Mouse (Mus musculus): ENCODE measurements around the gene Zfp446.
"Not testable (repeated sequence)": the region's sequence is repeated elsewhere in the genome, so short reads cannot be mapped to it uniquely, and the experiment has no call there.

Gene Zfp446

DNA sequence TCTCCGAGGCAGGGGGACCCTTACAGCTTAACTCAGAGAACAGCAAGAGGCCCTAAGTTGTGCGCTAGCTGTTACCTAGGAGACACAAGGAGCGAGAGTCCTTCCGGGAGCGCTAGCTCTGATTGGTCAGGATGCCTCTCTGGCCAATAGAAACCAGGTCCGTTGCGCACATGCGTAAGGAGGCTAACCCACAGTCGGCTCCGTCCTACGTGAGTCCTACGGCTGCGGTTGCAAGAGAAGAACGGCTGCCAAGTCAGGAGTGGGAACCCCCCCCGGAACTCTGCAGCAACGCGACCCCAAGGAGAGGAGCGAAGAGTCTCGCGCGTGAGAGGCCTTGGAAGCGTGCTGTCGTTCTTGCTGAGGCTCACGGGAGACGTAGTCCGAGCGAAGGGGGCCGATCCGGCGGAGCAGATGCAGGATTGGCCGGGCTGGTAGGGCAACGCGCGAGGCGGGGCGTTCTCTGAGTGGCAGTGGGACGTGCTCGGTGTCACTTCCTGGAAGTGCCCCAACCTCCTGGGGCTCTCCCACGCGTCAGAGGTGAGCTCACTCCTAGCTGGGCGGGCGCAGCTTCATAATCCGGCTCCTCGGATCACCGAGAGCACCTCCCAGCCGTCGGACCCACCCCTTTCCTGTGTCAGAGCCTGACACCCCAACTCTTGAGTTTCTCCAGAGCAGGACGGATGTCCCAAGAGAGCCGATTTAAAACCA, at the start of gene Zfp446:
Gene Zfp446 (plus strand): TSS at position 167 of the 708 bp plus-strand sequence.
- DNase-seq (ENCODE audit: low read depth, low spot score) = peak; percentile 99

DNA sequence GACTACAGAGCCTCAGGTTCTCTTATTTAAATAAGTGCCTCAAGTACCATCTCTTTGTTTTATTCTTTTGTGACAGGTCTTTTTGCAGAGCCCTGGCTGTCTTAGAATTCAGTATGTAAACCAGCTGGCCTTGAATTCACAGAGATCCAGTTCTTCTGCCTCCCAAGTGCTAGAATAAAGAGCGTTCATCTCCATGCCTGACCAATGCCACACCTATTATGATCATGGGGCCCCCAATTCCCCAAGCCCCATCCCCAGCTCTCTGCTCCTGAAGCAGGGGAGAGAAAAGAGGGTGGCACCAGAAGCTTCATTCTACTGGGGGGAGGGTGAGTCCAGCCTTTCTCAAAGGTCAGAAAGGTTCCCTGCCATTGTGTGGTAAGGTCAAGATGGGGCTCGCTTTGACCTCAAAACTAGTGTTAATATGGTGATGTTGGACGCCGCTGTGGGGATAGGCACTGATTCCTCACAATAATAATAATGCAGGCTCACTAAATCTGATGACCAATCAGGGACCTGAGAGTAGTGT, 44.0 kb upstream of the Zfp446 start:
- no peak for DNase-seq (ENCODE audit: low read depth, low spot score)

DNA sequence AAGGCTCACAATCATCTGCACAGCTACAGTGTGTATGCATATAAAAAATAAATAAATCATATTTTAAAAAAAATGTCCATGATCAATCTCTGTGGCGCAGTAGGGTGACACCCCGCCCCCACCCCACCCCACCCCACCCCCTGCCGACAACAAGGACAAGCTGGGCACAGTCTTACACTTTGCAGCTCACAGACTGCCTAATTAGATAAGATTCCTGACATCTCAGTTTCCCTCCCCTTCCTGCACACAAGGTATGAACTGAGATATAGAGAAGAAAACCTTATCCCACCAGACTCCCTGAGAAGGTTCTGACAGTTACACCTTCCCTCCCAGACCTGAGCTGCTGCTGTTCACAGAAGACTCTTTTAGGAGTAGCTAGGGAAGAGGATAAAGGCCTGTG, 42.8 kb upstream of the Zfp446 start:
- DNase-seq (ENCODE audit: low read depth, low spot score) = no peak

DNA sequence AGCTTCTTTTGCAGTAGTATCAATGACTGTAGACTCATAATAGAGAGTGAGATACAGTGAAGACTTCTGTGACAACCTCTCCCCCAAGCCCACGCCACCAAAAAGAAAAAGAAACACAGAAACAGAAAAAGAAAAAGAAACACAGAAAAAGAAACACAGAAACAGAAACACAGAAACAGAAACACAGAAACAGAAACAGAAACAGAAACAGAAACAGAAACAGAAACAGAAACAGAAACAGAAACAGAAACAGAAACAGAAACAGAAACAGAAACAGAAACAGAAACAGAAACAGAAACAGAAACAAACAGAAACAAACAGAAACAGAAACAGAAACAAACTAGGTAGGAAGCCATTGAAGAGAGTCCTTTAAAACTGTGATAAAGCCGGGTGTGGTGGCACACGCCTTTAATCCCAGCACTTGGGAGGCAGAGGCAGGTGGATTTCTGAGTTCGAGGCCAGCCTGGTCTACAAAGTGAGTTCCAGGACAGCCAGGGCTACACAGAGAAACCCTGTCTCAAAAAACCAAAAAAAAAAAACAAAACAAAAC, 40.3 kb upstream of the Zfp446 start:
- not testable (repeated sequence) for DNase-seq (ENCODE audit: low read depth, low spot score)

DNA sequence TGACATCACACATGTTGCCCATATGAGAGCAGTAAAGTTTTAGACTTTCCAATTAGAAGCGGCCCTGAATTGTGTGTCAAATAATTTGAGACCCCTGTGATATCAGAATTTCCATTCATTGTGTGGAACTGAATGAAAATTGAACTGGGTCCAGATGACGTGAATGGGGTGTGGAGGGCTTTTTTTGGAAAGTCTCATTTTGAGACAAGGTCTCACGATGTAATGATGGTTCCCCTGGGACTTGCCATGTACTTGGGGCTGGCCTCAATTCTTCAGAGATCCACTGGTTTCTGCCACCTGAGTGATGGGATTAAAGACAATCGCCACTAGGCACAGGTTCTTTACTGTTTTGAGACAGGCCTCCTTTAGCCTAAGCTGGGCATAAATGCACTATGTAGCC, 37.0 kb upstream of the Zfp446 start:
- DNase-seq (ENCODE audit: low read depth, low spot score) = no peak

DNA sequence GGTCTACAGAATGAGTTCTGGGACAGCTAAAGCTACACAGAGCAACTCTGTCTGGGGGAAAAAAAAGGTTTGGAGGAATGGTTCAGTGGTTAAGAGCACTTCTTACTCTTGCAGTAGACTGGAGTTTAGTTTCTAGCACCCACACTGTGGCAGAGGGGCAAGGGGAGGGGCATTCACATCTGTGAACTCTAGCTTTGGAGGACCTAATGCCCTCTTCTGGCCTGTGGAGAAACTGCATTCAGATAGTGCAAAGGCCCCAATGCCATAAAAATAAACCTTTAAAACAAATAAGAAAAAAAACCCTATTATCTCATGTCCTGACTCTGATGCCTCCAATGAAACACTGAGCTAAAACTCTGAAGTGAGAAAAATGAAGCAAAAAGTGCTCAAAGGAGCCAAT, 34.2 kb upstream of the Zfp446 start:
- peak; percentile 73 for DNase-seq (ENCODE audit: low read depth, low spot score)

DNA sequence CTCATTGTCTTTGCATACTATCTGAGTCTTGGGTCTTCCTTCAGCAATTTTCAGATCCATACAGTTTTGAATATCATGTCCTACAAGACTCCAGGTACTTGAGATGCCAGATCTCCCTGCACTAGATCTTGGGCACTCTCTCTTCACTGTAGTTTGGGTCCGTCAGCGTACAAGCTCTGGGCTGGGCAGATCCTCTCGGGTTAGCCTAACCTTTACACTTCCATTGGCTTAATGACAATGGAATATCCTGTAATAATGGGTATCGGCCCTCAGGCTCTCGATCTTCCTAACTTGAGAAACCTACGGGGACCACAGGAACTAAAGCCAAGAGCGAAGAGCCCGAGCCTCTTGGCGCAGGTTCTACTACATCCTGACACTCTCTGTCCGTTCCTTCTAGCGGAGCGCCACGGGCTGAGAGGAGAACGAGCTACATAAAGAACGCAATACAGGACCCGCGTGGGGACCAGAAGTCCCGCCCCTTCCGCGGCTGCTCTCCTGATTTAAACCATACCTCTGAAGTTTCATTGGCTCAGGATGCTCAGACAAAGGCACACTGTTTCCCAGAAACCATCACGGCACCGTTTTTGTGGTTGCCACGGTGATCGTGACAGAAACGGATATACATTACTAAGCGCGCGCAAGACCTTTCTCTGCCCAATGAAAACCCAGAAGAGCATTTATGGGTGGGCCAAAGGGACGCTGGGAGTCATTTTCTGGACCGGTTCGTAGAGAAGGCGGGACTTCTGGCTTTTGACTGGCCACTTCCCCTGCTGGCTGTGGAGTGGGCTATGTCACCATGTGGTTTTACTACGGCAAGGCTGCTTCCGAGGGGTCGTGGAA, 28.4 kb upstream of the Zfp446 start:
- DNase-seq (ENCODE audit: low read depth, low spot score) = peak; percentile 98

DNA sequence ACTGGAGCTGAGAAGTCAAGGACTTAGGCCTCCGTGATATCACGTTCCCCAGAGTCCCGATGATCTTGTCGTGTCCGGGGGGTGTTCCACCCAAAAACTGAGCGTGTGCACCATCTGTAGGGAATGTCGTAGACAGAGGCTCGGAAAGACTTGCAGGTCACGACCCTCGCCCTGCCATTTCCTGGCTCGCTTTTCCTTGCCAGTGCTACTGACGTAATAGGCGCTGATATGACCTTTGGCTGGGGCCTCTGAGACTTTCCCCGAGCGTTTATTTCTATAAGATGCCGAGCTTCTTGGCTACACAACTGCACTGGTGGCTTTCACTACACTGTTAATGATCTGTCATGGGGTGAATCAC, 27.8 kb upstream of the Zfp446 start:
- peak; percentile 78 for DNase-seq (ENCODE audit: low read depth, low spot score)

DNA sequence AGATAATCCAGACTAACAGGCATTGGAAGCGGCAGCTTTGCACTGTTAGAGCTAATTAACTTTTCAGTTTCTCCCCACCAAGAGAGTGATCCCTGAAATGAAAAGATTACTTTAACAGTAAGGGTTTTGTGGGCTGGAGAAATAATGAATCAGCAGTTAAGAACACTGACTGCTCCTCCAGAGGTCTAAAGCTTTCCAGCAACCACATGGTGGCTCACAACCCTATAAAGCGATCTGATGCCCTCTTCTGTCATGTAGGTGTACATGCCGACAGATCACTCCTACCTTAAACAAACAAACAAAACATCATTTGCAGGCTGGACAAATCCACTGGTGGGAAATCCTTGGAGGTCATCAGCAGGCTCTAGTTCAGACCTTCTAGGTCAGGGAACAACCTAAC, 22.8 kb upstream of the Zfp446 start:
- DNase-seq (ENCODE audit: low read depth, low spot score) = peak; percentile 27

DNA sequence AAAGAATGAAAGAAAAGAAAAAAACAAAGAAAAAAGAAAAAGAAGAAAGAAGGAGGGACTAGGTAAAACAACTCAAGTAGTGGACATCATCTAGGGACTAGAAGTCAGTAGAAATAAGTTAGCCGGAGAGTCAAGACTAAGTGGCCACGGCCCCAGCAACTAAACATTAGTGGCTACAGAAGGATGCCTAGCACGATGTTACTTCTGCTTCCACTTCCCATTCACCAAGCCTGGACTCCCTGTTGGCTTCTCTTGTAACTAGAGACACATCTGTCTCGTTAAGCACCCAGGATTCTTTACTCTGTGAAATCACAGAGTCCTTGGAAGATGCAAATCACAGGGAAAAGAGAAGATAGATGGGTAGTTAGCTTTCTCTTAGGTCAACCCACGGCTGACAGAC, 20.1 kb upstream of the Zfp446 start:
- no peak for DNase-seq (ENCODE audit: low read depth, low spot score)

DNA sequence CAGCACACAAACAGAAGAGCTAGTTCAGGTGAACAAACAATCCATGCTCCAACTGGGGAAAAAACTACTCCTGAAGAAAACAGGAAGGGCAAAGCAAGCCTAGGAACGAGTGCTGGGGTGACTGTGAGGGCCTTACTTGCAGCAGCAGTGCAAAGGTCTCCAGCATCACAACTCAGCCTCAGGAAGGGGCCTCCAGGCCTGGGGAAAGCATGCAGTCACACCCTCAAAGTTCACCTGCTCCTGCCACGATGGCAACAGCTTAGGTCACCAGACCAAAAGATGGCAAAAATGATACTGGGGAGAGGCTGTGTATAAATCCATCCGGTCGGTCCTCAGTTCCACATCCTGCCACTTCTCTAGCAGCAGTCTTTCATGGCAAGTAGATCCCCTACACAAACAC, 18.7 kb upstream of the Zfp446 start:
- no peak for DNase-seq (ENCODE audit: low read depth, low spot score)

DNA sequence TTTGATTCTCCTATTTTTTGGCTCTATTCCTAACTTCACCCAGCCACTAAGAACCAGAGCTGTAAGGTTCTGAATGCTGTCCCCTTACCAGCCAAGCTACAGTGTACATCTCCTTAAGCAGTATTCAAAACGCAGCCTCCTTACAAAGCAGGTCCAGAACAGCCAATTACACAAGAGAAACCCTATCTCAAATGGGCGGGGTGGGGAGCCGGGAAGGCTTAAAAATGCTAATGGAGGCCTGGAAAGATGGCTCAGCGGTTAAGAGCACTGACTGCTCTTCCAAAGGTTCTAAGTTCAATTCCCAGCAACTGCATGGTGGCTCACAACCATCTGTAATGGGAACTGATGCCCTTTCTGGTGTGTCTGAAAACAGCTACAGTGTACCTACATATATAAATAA, 17.9 kb upstream of the Zfp446 start:
- no peak for DNase-seq (ENCODE audit: low read depth, low spot score)

DNA sequence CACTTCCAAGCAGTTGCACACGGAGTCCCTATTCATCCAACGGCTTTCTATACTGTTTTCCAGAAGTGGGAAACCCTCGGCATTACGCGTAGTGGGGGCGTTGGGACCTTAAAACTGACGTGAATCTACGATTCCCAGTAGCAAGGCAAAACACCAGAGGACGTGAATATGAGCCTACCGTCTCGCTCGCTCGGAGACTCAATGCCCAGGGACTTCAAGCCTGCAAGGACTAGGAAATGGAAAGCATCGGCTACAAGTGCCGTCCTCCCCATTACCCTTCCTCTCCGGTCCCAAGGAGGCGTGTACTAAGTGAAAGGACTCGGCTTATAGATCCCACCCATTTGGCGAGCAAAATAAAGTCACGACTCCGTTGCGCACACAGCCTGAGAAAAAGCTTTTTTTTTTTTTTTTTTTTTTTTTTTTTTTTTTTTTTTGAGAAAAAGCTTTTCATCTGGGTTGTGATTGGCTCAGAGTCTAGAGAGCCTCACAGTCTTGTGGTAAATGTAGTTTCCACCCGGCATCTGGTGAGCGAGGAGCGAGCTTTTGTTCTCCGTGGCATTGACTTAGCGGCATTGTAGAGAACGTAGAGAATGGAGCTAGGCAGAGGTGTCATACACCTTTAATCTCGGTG, 16.0 kb upstream of the Zfp446 start:
- DNase-seq (ENCODE audit: low read depth, low spot score) = peak; percentile 87

DNA sequence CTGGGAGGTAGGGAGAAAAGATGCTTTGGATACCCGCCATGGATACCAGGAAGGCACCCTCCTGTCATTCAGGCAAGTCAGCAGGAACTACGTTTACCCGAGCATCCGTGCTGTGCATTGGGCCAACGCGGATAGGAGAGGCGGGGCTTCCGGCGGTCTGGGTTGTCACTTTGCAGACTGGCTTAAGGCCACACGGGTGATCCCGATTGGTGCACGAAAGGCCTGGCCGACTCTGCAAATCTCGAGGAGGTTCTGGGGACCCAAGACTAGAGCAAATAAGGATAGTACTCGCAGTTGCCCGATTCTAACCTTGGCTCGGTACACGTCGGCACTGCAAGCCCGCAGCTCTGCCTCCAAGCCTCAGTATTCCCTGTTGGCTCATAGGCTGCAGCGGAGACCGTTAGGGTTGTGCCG, 12.0 kb upstream of the Zfp446 start, which contains the start of gene Zfp324:
Gene Zfp324 (plus strand): TSS at position 161 of the 414 bp plus-strand sequence.
- DNase-seq (ENCODE audit: low read depth, low spot score) = peak; percentile 92

DNA sequence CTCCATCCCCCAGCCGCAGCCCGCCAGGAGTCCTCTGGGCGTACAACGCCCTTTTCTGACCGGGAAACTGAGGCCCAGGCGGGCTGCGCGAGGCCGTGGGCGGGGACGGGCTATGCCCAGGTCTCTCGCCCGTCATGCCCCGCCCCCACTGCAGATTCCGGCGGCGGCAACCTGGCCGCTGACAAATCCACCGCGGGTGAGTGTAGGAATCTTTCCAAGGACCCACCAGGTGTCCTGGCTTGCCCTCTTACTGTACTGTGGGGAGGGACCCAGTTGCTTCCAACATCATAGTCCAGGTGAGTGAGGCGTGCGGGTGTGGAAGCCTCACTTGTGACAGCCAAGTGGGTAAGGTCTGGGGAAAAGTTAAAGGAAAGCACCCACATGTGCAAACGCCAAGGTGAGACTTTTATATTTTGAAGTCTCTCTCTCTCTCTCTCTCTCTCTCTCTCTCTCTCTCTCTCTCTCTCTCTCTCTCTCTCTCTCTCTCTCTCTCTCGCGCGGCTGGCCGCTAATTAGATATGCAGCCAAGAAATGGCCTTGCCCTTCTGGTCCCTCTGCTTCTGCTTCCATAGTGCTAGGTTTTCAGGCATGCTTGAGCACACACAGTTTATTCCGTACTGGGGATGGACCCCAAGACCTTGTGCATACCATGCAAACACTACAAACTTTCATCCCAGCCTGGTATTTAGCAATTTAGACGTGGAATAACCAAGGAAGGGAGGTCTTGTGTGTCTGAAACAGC, 11.4 kb upstream of the Zfp446 start:
- DNase-seq (ENCODE audit: low read depth, low spot score) = peak; percentile 73

DNA sequence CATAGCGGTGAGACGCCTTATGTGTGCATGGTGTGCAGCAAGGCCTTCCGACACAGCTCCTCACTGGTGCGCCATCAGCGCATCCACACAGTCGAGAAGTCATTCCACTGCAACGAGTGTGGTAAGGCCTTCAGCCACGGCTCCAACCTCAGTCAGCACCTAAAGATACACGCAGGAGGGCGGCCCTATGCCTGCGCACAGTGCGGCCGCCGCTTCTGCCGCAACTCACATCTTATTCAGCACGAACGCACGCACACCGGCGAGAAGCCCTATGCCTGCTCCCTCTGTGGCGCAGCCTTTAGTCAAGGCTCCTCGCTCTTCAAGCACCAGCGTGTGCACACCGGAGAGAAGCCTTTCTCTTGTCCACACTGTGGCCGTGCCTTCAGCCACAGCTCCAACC, 6.7 kb upstream of the Zfp446 start:
- no peak for DNase-seq (ENCODE audit: low read depth, low spot score)

DNA sequence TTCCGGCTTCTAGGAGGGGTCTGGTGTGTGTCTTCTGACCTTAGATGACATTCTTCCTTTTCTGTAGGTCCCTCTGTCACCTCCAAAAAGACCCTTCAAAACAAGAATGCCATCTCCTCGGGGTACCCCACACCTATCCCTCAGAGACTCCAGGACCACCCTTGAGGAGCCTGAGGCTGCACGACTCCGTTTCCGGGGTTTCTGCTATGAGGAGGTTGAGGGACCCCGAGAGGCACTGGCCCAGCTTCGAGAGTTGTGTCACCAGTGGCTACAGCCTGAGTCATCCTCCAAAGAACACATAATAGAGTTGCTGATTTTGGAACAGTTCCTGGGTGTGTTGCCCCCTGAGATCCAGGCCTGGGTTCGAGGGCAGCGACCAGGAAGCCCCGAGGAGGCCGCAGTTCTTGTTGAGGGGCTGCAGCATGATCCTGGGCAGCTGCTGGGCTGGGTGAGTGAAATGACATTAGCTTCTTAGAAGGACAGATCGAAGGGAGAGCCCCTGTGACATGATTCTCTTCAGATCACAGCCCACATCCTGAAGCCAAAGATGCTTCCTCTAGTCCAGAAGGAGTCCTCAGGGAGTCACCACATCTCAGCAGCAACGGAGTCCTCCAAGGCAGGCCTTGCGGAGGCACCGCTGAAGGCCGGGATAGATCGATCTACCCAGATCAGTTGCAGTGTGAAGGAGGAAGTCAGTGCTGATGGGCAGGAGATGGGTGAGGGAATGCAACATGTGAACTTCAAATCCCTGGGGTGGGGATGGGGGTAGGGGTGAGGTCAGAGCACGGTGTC, 1.5 kb downstream of the Zfp446 start:
- peak; percentile 44 for DNase-seq (ENCODE audit: low read depth, low spot score)

DNA sequence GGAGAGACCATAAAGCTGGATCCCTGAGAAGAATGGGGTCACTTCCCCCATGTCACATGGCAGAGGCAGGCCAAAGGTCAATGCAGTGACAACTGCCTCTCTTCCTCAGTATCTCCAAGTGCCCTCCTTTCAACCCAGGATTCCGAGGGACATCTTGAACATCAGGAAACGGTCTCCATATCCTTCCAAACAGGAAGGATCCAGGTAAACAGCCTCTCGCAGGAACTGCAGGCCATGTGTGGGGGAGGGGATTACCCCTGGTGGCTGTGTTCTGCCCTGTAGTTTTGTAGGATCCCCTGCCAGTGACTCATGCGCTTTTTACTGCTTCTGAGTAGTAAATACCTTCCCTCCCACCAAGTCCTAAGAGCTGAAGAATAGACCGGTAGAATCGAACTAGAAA, 2.1 kb downstream of the Zfp446 start:
- peak; percentile 47 for DNase-seq (ENCODE audit: low read depth, low spot score)

DNA sequence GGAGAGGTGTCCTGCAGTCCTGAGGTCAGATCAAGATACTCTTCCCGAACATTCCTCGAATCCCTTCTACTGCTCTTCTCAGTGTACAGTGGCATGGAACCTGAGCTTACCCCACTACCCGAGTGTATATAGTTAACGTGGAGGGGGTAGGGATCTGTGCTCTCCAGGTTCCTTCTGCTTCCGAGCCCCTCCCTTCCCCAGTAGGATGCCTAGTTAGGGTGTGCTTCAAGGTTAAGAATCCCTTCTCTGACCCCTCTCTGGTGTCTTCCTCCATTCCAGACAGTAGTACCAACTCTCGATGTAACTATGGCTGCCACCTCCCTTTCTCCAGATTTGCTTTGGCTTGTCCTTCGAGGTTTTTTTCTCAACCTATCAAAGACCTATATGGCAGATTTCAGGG, 2.6 kb downstream of the Zfp446 start:
- no peak for DNase-seq (ENCODE audit: low read depth, low spot score)

DNA sequence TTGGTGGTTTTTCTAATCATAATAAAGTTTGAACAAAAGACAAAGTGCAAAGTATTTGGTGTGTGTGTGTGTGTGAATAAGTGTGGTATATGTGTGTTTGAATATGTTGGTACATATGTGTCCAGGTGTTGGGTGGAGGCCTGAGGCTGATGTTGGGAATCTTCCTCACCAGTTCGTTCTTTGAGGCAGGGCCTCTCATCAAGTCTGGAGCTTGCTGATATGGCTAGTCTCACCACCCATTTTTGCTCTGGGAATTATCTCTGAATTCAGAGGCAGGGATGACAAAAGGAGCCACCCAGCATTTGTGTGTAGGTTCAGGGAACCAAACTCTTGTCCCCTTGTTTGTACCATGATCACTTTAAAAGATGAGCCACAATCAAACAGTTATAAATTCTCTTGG, 8.1 kb downstream of the Zfp446 start:
- DNase-seq (ENCODE audit: low read depth, low spot score) = no peak

DNA sequence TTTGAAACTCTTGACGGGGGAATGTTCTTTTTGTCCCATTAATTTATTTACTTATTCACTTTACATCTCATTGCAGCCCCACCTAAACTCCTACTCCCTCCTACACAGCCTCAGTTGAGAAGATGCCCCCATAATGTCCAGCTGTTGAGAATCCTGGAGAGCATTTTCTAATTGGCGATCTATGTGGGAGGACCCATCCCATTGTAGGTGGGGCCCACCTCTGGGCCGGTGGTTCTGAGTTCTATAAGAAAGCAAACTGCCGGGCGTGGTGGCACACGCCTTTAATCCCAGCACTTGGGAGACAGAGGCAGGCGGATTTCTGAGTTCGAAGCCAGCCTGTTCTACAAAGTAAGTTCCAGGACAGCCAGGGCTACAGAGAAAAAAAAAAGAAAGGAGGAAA, 9.3 kb downstream of the Zfp446 start:
- DNase-seq (ENCODE audit: low read depth, low spot score) = no peak

Measured in CD4-positive, CD25-positive, alpha-beta regulatory T cell, adult 2 months (primary cell).